Mouse (Mus musculus): ENCODE measurements around the gene Odc1.

DNA sequence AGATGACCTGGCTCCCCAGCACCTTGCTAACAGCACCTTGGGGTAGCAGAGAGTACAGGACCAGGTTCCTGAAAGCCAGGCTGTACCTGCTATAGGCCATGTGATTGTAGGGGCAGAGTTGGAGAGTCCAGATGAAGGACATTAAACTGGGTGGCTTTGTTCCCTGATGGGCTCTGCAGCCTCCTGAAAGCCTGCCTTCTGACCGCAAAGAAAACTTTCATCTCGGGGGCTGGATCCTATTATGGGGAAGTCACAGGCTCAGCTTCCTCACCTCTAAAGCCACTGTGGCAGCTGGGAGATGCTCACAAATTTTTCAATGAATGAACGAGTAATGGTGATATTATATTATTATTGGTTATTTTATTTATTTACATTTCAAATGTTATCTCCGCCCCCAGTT is 49.8 kb upstream of the Odc1 start:
- TF ChIP-seq POLR2A (IDR thresholded peaks at IDR 0.05; ENCODE audit: borderline replicate concordance, low read depth, low read length) (no peak), CTCF (IDR thresholded peaks at IDR 0.05; ENCODE audit: low read depth, low read length) (no peak)
